Mouse (Mus musculus) bone marrow, adult 2 months (tissue): ENCODE measurements around the gene Tmigd1. TPM values are rescaled to one million over a fixed set of nuclear protein-coding genes. Genes with fewer than 3 reads are reported as not detected.

Experiments
- H3K27ac ChIP-seq: fragments of 200-500 bp; 2 replicates; pipeline ENCODE4 v1.5.1; 2012; ENCODE audit warnings: low read depth, mild to moderate bottlenecking, control low read depth, inconsistent platforms, low read length; ENCODE audit not compliant: control insufficient read depth, poor library complexity, insufficient read depth
- H3K4me1 ChIP-seq: fragments of 200-500 bp; 2 replicates; pipeline ENCODE4 v1.6.1; 2011; ENCODE audit warnings: low read length; ENCODE audit not compliant: control insufficient read depth, insufficient read depth
- H3K4me3 ChIP-seq: fragments of 200-500 bp; replicated peaks from 2 replicates; pipeline ENCODE3; 2011; ENCODE audit warnings: mild to moderate bottlenecking, low read depth, low read length, control low read depth; ENCODE audit not compliant: control insufficient read depth
- CTCF ChIP-seq: fragments of 200-500 bp; IDR thresholded peaks from 2 replicates; pipeline ENCODE4 v1.5.1; 2011; ENCODE audit warnings: low read length, control low read depth; ENCODE audit not compliant: control insufficient read depth, insufficient read depth
- POLR2A ChIP-seq: fragments of 200-500 bp; IDR thresholded peaks from 2 replicates; pipeline ENCODE4 v1.6.1; 2011; ENCODE audit warnings: low read depth, mild to moderate bottlenecking, control low read depth, low read length, borderline replicate concordance; ENCODE audit not compliant: control insufficient read depth
- WGBS: fragments of 180-500 bp; shearing (Covaris S2); methylation state at CpG from one replicate; pipeline ENCODE4 v1.1.7; 2018; 5-methylcytosine and 5-hydroxymethylcytosine counted together
- polyA plus RNA-seq: library from polyadenylated mRNA; stranded (reverse); fragments of >200 nt; gene quantifications from 2 replicates; pipeline ENCODE4 v1.2.4, GENCODE M21; 2011; ENCODE audit warnings: low replicate concordance; ENCODE audit not compliant: missing spikeins, insufficient read depth, insufficient read length

Gene Tmigd1
- polyA plus RNA-seq, 1 experiment = 1.8 TPM

DNA sequence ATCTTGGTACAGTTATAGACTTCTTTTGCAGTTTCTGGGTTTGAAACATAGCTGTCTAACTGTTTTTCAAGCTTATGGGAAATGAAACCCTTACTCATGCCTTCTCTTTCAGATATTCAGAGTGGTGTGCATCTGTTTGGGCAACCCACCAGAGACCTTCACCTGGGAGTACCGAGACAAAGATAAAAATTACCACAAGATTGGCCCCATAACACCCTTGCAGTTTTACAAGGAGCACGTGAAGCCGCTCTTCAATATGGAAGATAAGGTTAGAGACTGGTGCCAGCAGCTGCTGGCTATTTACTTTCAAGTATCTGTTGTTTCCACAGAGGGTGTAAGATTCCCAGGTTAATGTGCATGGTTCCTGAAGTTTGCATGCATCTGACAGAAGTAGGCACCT, 63.7 kb downstream of the Tmigd1 start:
- H3K4me1 ChIP-seq = no peaks in the 10 kb centered on the region
- WGBS = 70% methylated on average over 3 of the region's 3 CpGs

More for the DNA sequence above, 63.7 kb downstream of the Tmigd1 start:
- Histone ChIP-seq H3K27ac (no peak overlapping the region), H3K4me3 (no peak overlapping the region)
- TF ChIP-seq POLR2A = no peak
- no peak for TF ChIP-seq CTCF

Other genes with a start within 250 kb of the Tmigd1 start
- gene Bhlha9, start 229.7 kb upstream of the Tmigd1 start, polyA plus RNA-seq = not detected in 2 replicates
- 0.68 and 3.6 TPM in 2 replicates for gene Trarg1, start 222.4 kb upstream of the Tmigd1 start, polyA plus RNA-seq
- gene Gosr1, start 138.6 kb upstream of the Tmigd1 start, polyA plus RNA-seq = 6.0 and 12.6 TPM in 2 replicates
- 3.1 and 5.3 TPM in 2 replicates for gene Cpd, start 55.1 kb upstream of the Tmigd1 start, polyA plus RNA-seq
- gene Blmh, start 22.6 kb downstream of the Tmigd1 start, polyA plus RNA-seq = 31.2 and 38.4 TPM in 2 replicates
- 15.6 and 37.7 TPM in 2 replicates for gene Slc6a4, start 96.4 kb downstream of the Tmigd1 start, polyA plus RNA-seq
- 14.9 and 20.5 TPM in 2 replicates for gene Nsrp1, start 176.3 kb downstream of the Tmigd1 start, polyA plus RNA-seq